Comparison of ENCODE assay signal across 24 mouse cellular contexts in genomic region chr4:101247355-101247754, GRCm38 (mm10). TPM values are rescaled to one million over a fixed set of nuclear protein-coding genes. Genes with fewer than 3 reads are reported as not detected.
DNase-seq lines count a peak whose midpoint lies in the region; ATAC-seq and TF ChIP-seq lines count a peak whose summit lies in the region.
"Had no signal": no experiment of that assay in that cellular context is flagged by ENCODE, and none has a peak within 500 bp of the region (broad histone marks: within the 10 kb centered on the region; RNA-seq: fewer than 3 reads in every experiment).

No protein-coding gene starts in this region.

- no peak overlapping the region for H3K4me2 ChIP-seq in intestine, embryonic 14.5 days (ENCODE audit: low read length)
- no peak overlapping the region for H3K4me2 ChIP-seq in intestine, postnatal 0 days (replicated peaks; ENCODE audit: low read depth)
- H3K4me2 ChIP-seq in liver, embryonic 13.5 days: peak overlapping the region; percentile 38; the same call in 1 of the 2 replicates
- H3K4me2 ChIP-seq: forebrain, embryonic 13.5 days; hindbrain, embryonic 12.5 days; midbrain, embryonic 15.5 days; stomach, embryonic 15.5 days had no signal

- no peak for TF ChIP-seq POLR2A in embryonic fibroblast, embryonic 13.5 days (IDR thresholded peaks at IDR 0.05; ENCODE audit: low read depth, low read length)

- no peaks in the 10 kb centered on the region for H3K36me3 ChIP-seq in intestine, embryonic 14.5 days (ENCODE audit: control insufficient read depth, insufficient read depth, low read length)
- H3K36me3 ChIP-seq in intestine, postnatal 0 days (ENCODE audit: control insufficient read depth, insufficient read depth): no peaks in the 10 kb centered on the region
- H3K36me3 ChIP-seq in liver, embryonic 13.5 days: no peaks in the 10 kb centered on the region
- H3K36me3 ChIP-seq: hindbrain, embryonic 12.5 days; midbrain, embryonic 15.5 days; stomach, embryonic 15.5 days had no signal

- 0 out of 2 replicates have a peak, but pooled peaks cover 5% of the 10 kb centered on the region for H3K4me1 ChIP-seq in intestine, embryonic 14.5 days (replicated peaks; ENCODE audit: control insufficient read depth, insufficient read depth, low read length)
- peaks cover 11% of the 10 kb centered on the region for H3K4me1 ChIP-seq in intestine, postnatal 0 days (replicated peaks; ENCODE audit: control insufficient read depth, insufficient read depth, low read length)
- H3K4me1 ChIP-seq in embryonic fibroblast, embryonic 13.5 days (ENCODE audit: control insufficient read depth, insufficient read depth, low read length): peaks cover 26% of the 10 kb centered on the region
- peaks cover 77% of the 10 kb centered on the region for H3K4me1 ChIP-seq in liver, embryonic 13.5 days (replicated peaks)
- H3K4me1 ChIP-seq: forebrain, embryonic 13.5 days; midbrain, embryonic 15.5 days had no signal

- no peak for TF ChIP-seq CTCF in intestine, postnatal 0 days (IDR thresholded peaks at IDR 0.05; ENCODE audit: low read depth)
- TF ChIP-seq CTCF in embryonic fibroblast, embryonic 13.5 days (IDR thresholded peaks at IDR 0.05; ENCODE audit: borderline replicate concordance, insufficient read depth, low read length): no peak

- ATAC-seq in intestine, embryonic 14.5 days (replicated peaks; ENCODE audit: low FRiP score, low TSS enrichment, low read depth): no peak
- ATAC-seq in intestine, postnatal 0 days: no peak
- peak; percentile 69 for ATAC-seq in liver, embryonic 13.5 days (ENCODE audit: low read depth)
- no peak for ATAC-seq in CD4-positive, CD25-positive, alpha-beta regulatory T cell, adult 4 months
- ATAC-seq: forebrain, embryonic 13.5 days; midbrain, embryonic 15.5 days; Patski had no signal

- 49% methylated on average over 2 of the region's 2 CpGs for WGBS in intestine, embryonic 14.5 days
- 31% methylated on average over 2 of the region's 2 CpGs for WGBS in intestine, postnatal 0 days
- WGBS in liver, embryonic 13.5 days (ENCODE audit: insufficient replicate concordance): 14% methylated on average over 2 of the region's 2 CpGs

- no peak overlapping the region for H3K27ac ChIP-seq in intestine, embryonic 14.5 days (ENCODE audit: low read depth)
- H3K27ac ChIP-seq in intestine, postnatal 0 days (ENCODE audit: low read depth, low read length): no peak overlapping the region
- peak overlapping the region; percentile 72 for H3K27ac ChIP-seq in embryonic fibroblast, embryonic 13.5 days (ENCODE audit: insufficient read depth, low read length)
- H3K27ac ChIP-seq in liver, embryonic 13.5 days: peak overlapping the region; percentile 89
- H3K27ac ChIP-seq: forebrain, embryonic 13.5 days; heart, adult 2 months; hindbrain, embryonic 12.5 days; kidney, postnatal 0 days; midbrain, embryonic 15.5 days; stomach, embryonic 15.5 days had no signal

- H3K9me3 ChIP-seq in intestine, embryonic 14.5 days (ENCODE audit: control insufficient read depth, low read length): no peaks in the 10 kb centered on the region
- no peaks in the 10 kb centered on the region for H3K9me3 ChIP-seq in intestine, postnatal 0 days (ENCODE audit: control insufficient read depth)
- H3K9me3 ChIP-seq in liver, embryonic 13.5 days (replicated peaks): no peaks in the 10 kb centered on the region
- H3K9me3 ChIP-seq: forebrain, embryonic 13.5 days; hindbrain, embryonic 12.5 days; midbrain, embryonic 15.5 days; stomach, embryonic 15.5 days had no signal

- no peak overlapping the region for H3K9ac ChIP-seq in intestine, embryonic 14.5 days (ENCODE audit: low read length)
- no peak overlapping the region for H3K9ac ChIP-seq in intestine, postnatal 0 days (ENCODE audit: low read depth, low read length)
- H3K9ac ChIP-seq in liver, embryonic 13.5 days: peak overlapping the region; percentile 59
- H3K9ac ChIP-seq: forebrain, embryonic 13.5 days; hindbrain, embryonic 12.5 days; midbrain, embryonic 15.5 days; stomach, embryonic 15.5 days had no signal

- DNase-seq in intestine, embryonic 14.5 days (ENCODE audit: low spot score): peak; percentile 35
- no peak for DNase-seq in liver, embryonic 13.5 days
- DNase-seq in adrenal gland, adult 8-10 months: no peak
- DNase-seq in frontal cortex, postnatal 10 days (ENCODE audit: low spot score in 2 of 2): no peak
- DNase-seq: adrenal gland, postnatal 36 days; cerebellum, adult 11-12 months; cerebellum, postnatal 14 days; embryo, embryonic 11 days; gastrocnemius, postnatal 14 days; heart, adult 2 months; heart, postnatal 10 days; kidney, adult 18-20 months; right cerebral cortex, postnatal 14 days; thymus, adult 18-20 months had no signal

- H3K27me3 ChIP-seq in intestine, embryonic 14.5 days (replicated peaks; ENCODE audit: control insufficient read depth, insufficient read depth, low read length): no peaks in the 10 kb centered on the region
- no peaks in the 10 kb centered on the region for H3K27me3 ChIP-seq in intestine, postnatal 0 days (replicated peaks; ENCODE audit: control insufficient read depth, insufficient read depth, low read length)
- no peaks in the 10 kb centered on the region for H3K27me3 ChIP-seq in liver, embryonic 13.5 days
- H3K27me3 ChIP-seq: forebrain, embryonic 13.5 days; hindbrain, embryonic 12.5 days; midbrain, embryonic 15.5 days; Patski; stomach, embryonic 15.5 days had no signal

- H3K4me3 ChIP-seq in intestine, embryonic 14.5 days (ENCODE audit: low read depth, low read length): no peak overlapping the region
- no peak overlapping the region for H3K4me3 ChIP-seq in intestine, postnatal 0 days (ENCODE audit: low read depth, low read length)
- no peak overlapping the region for H3K4me3 ChIP-seq in embryonic fibroblast, embryonic 13.5 days (ENCODE audit: insufficient read depth, low read length)
- H3K4me3 ChIP-seq in liver, embryonic 13.5 days (replicated peaks): no peak overlapping the region
- H3K4me3 ChIP-seq: forebrain, embryonic 13.5 days; heart, adult 2 months; hindbrain, embryonic 12.5 days; midbrain, embryonic 15.5 days; myocyte; stomach, embryonic 15.5 days had no signal

RNA-seq across cellular contexts. Expression of gene Jak1, which starts 17.7 kb away (rescaled TPM):
- polyA plus RNA-seq in intestine, embryonic 14.5 days (2014; fragmentation: Nextera tagmentation; extraction: Ambion mirVana): 83.2 and 91.9 TPM in 2 replicates
- 44.7 and 46.3 TPM in 2 replicates for polyA plus RNA-seq in intestine, postnatal 0 days (2015; fragmentation: Nextera tagmentation; extraction: Ambion mirVana)
- 186 and 192 TPM in 2 replicates for polyA plus RNA-seq in embryonic fibroblast, embryonic 13.5 days (2011; ENCODE audit: insufficient read length, low read depth, missing spikeins)
- polyA plus RNA-seq in liver, embryonic 13.5 days (2015; fragmentation: Nextera tagmentation; extraction: Ambion mirVana): 41.0 and 52.5 TPM in 2 replicates
- 100 to 1,000 TPM; 369 to 445 TPM for polyA plus RNA-seq in CD4-positive, CD25-positive, alpha-beta regulatory T cell, adult 4 months (2017; shearing (Covaris generic))
- total RNA-seq in adrenal gland, adult 8-10 months (2022): 100 to 1,000 TPM; 124 to 155 (median 151) TPM

Comparison
In these comparisons a context has a peak if more than half of its experiments do, and no peak if none do; other contexts are left out.
1. H3K27ac ChIP-seq: peak in embryonic fibroblast, embryonic 13.5 days (single experiment) and liver, embryonic 13.5 days (single experiment); none in intestine, embryonic 14.5 days (single experiment) and intestine, postnatal 0 days (single experiment).